Mouse (Mus musculus) pancreas, adult 10 weeks (tissue): Measurements from ENCODE around the gene Mrgprb2. TPM values are rescaled to one million over a fixed set of nuclear protein-coding genes. Genes with fewer than 3 reads are reported as not detected.

Source experiments
- polyA plus RNA-seq: library from polyadenylated mRNA; stranded (reverse); fragments of 350-450 nt; fragmentation: Illumina TruSeq; extraction: RNeasy Lipid Tissue Mini Kit (QIAGEN cat#74804); gene quantifications from one replicate; pipeline ENCODE4 v1.2.3, GENCODE M21; 2015; ENCODE audit warnings: low read depth, low replicate concordance; ENCODE audit not compliant: insufficient read depth

Gene Mrgprb2
- polyA plus RNA-seq: not detected

GRCm38 (mm10) chr7:48557986-48558385 lies at the start of gene Mrgprb2:
Mrgprb2 (minus strand) TSS chr7:48558086.

Other genes starting within 250 kb of the Mrgprb2 start
- gene Mrgprb8, start 169.6 kb downstream of the Mrgprb2 start, polyA plus RNA-seq: not detected
- gene Mrgprb1, start 101.7 kb downstream of the Mrgprb2 start, polyA plus RNA-seq: not detected
- gene Mrgprx2, start 58.8 kb downstream of the Mrgprb2 start, polyA plus RNA-seq: not detected
- gene Mrgprb3, start 85.7 kb upstream of the Mrgprb2 start, polyA plus RNA-seq: not detected
- gene Zdhhc13, start 230.9 kb upstream of the Mrgprb2 start, polyA plus RNA-seq: 2.1 TPM